Mouse (Mus musculus) megakaryocyte progenitor cell, adult 5-6 weeks (primary cell): ENCODE data around the gene Tas2r103. TPM values are rescaled to one million over a fixed set of nuclear protein-coding genes. Genes with fewer than 3 reads are reported as not detected.

Source experiments
- ATAC-seq: replicated peaks from 2 replicates; pipeline ENCODE4 v1.8.0; 2016; ENCODE audit warnings: mild to moderate bottlenecking, moderate TSS enrichment, inconsistent platforms; ENCODE audit not compliant: poor library complexity
- total RNA-seq, 2 experiments: library from RNA; stranded (forward) in 1 of 2; stranded (reverse) in 1 of 2; fragments of 157-497, 149-512 nt in 1 of 2; fragments of 200-1000 nt in 1 of 2; gene quantifications; 2 replicates each; pipeline versions ENCODE4 v1.2.3 to v1.2.4; 2015 to 2017

Tas2r103 gene
- total RNA-seq (2015) (not detected in 2 replicates), total RNA-seq (2017) (not detected in 2 replicates)

DNA sequence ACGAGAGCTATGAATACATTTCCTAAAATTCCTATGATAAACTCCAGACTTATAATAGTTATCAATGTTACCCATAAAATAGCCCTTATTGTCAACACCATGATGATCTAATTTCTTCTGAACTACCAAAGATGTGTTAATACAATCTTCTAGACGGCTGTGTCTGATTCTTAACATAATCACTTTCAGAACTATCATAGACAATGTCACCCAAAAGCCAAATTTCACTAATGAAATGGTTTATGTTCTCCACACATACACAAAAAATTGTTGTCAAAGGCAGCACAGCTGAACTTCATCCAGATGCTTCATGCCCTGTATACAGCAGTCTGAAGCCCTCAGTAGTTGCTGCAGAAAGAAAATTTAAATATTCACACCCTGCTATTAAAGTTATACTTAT is at the start of gene Tas2r103:
Gene Tas2r103, minus strand, starts transcription at position 101 of the 400 bp plus-strand sequence.
- ATAC-seq, result no peak

DNA sequence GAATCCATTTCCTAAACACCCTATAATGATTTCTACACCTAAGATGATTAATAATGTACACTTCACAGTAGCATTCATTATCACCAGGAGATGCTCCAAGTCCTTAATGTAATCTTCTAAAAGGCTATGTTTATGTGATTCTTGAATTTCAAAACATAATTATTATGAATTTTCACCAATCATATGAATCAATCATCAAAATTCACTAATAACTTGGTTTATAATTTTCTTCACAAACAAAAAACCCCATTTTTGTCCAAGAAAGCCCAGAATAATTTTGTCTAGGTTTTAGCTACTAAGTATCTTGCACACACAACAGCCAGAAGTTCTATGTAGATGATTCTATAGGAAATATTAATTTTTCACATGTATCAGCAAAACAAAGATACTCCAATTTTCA is 18.8 kb upstream of the Tas2r103 start, which contains the start of gene Tas2r140:
Gene Tas2r140, minus strand, starts transcription at position 101 of the 400 bp plus-strand sequence.
- ATAC-seq, result no peak

Other genes starting within 250 kb of the Tas2r103 start
- not detected in 2 replicates for gene Tas2r117, start 234.3 kb downstream of the Tas2r103 start, total RNA-seq (2015)
- gene Tas2r117, start 234.3 kb downstream of the Tas2r103 start, total RNA-seq (2017), result not detected in 2 replicates
- gene Tas2r123, start 190.0 kb downstream of the Tas2r103 start, total RNA-seq (2015), result not detected in 2 replicates
- not detected in 2 replicates for gene Tas2r123, start 190.0 kb downstream of the Tas2r103 start, total RNA-seq (2017)
- not detected in 2 replicates for gene Tas2r116, start 181.7 kb downstream of the Tas2r103 start, total RNA-seq (2015)
- gene Tas2r116, start 181.7 kb downstream of the Tas2r103 start, total RNA-seq (2017), result not detected in 2 replicates
- gene Tas2r110, start 169.1 kb downstream of the Tas2r103 start, total RNA-seq (2015), result not detected in 2 replicates
- not detected in 2 replicates for gene Tas2r110, start 169.1 kb downstream of the Tas2r103 start, total RNA-seq (2017)
- not detected in 2 replicates for gene Tas2r113, start 144.1 kb downstream of the Tas2r103 start, total RNA-seq (2015)
- not detected in 2 replicates for gene Tas2r113, start 144.1 kb downstream of the Tas2r103 start, total RNA-seq (2017)
- gene Tas2r125, start 127.5 kb downstream of the Tas2r103 start, total RNA-seq (2015), result not detected in 2 replicates
- gene Tas2r125, start 127.5 kb downstream of the Tas2r103 start, total RNA-seq (2017), result not detected in 2 replicates
- not detected in 2 replicates for gene Tas2r129, start 86.0 kb downstream of the Tas2r103 start, total RNA-seq (2015)
- not detected in 2 replicates for gene Tas2r129, start 86.0 kb downstream of the Tas2r103 start, total RNA-seq (2017)
- gene Tas2r131, start 79.2 kb downstream of the Tas2r103 start, total RNA-seq (2015), result not detected in 2 replicates
- gene Tas2r131, start 79.2 kb downstream of the Tas2r103 start, total RNA-seq (2017), result not detected in 2 replicates
- gene Tas2r109, start 56.1 kb downstream of the Tas2r103 start, total RNA-seq (2015), result not detected in 2 replicates
- not detected in 2 replicates for gene Tas2r109, start 56.1 kb downstream of the Tas2r103 start, total RNA-seq (2017)
- gene Tas2r140, start 18.7 kb upstream of the Tas2r103 start, total RNA-seq (2015), result not detected in 2 replicates
- gene Tas2r140, start 18.7 kb upstream of the Tas2r103 start, total RNA-seq (2017), result not detected in 2 replicates
- 50.0 and 52.3 TPM in 2 replicates for gene Smim10l1, start 67.8 kb upstream of the Tas2r103 start, total RNA-seq (2015)
- gene Smim10l1, start 67.8 kb upstream of the Tas2r103 start, total RNA-seq (2017), result 70.7 and 80.0 TPM in 2 replicates